Comparison of ENCODE assay signal across 8 mouse cellular contexts in the genomic region with DNA sequence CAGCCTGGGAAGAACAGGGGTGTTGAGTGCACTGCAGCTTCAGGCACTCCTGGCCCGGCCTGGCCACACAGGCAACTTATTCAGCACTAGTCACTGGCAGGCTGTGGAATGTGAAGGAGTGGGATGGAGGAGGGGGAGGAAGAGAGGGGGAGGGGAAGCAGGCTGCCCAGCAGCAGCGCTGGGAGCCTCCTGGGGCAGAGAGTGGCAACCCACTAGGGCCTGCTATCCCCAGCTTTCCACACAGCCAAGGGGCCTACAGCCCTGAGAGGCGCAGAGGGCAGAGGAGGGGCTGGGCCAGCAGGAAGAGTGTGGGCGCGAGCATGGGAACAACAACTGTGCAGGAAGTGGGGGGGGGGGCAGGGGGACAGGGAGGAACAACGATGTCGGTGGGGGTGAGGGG. TPM values are rescaled to one million over a fixed set of nuclear protein-coding genes. Genes with fewer than 3 reads are reported as not detected.
DNase-seq lines count a peak whose midpoint lies in the region; ATAC-seq and TF ChIP-seq lines count a peak whose summit lies in the region.

No protein-coding gene starts in this region.

- no peak for TF ChIP-seq CTCF in brain, embryonic 14.5 days (IDR thresholded peaks at IDR 0.05; ENCODE audit: borderline replicate concordance, extremely low read depth, insufficient read depth, insufficient read length)
- TF ChIP-seq CTCF in liver, embryonic 14.5 days (IDR thresholded peaks at IDR 0.05; ENCODE audit: low read depth): no peak

- H3K36me3 ChIP-seq in liver, embryonic 14.5 days (replicated peaks; ENCODE audit: control insufficient read depth, insufficient read depth, low read depth): no peaks in the 10 kb centered on the region; the same call in 1 of the 2 replicates
- peaks cover 41% of the 10 kb centered on the region for H3K36me3 ChIP-seq in neural tube, embryonic 13.5 days

- peak; percentile 65 for DNase-seq in CD4-positive, CD25-positive, alpha-beta regulatory T cell, adult 2 months (ENCODE audit: low read depth, low spot score)
- peak; percentile 68 for DNase-seq in brain, embryonic 14.5 days (ENCODE audit: low read depth)
- peak; percentile 41 to 48 for DNase-seq in heart, postnatal 14 days
- no peak for DNase-seq in liver, embryonic 14.5 days (ENCODE audit: low read depth in 3 of 3, low spot score in 3 of 3)
- DNase-seq in gastrocnemius, adult 18-20 months (ENCODE audit: low spot score): no peak
- DNase-seq in adipocyte (ENCODE audit: low spot score): no peak
- no peak for DNase-seq in layer of hippocampus, postnatal 25 days (ENCODE audit: extremely low spot score in 1 of 2, low spot score in 1 of 2)

- H3K9ac ChIP-seq in liver, embryonic 14.5 days (replicated peaks): no peak overlapping the region
- peak overlapping the region; percentile 58 for H3K9ac ChIP-seq in neural tube, embryonic 13.5 days

- H3K4me2 ChIP-seq in liver, embryonic 14.5 days (ENCODE audit: low read depth): 0 out of 2 replicates have a peak overlapping the region, but pooled peaks have one; percentile 14
- H3K4me2 ChIP-seq in neural tube, embryonic 13.5 days: peak overlapping the region; percentile 22; the same call in 1 of the 2 replicates

- 0 out of 2 replicates have a peak, but pooled peaks have one; percentile 9 for ATAC-seq in liver, embryonic 14.5 days (ENCODE audit: insufficient read depth)
- ATAC-seq in neural tube, embryonic 13.5 days (ENCODE audit: low read depth): peak; percentile 25; the same call in 1 of the 2 replicates

- no peak overlapping the region for H3K27ac ChIP-seq in liver, embryonic 14.5 days
- H3K27ac ChIP-seq in neural tube, embryonic 13.5 days (replicated peaks): peak overlapping the region; percentile 74

- H3K4me3 ChIP-seq in liver, embryonic 14.5 days (ENCODE audit: insufficient read depth in 1 of 2, low read depth in 2 of 2, low read length in 2 of 2): no peak overlapping the region
- H3K4me3 ChIP-seq in neural tube, embryonic 13.5 days: no peak overlapping the region

- no peak for TF ChIP-seq POLR2A in brain, embryonic 14.5 days (IDR thresholded peaks at IDR 0.05; ENCODE audit: borderline replicate concordance, extremely low read depth, insufficient read depth, insufficient read length, poor library complexity, severe bottlenecking)

- no peaks in the 10 kb centered on the region for H3K9me3 ChIP-seq in liver, embryonic 14.5 days (ENCODE audit: control insufficient read depth, low read length)
- H3K9me3 ChIP-seq in neural tube, embryonic 13.5 days: no peaks in the 10 kb centered on the region

- H3K27me3 ChIP-seq in liver, embryonic 14.5 days (ENCODE audit: control insufficient read depth, insufficient read depth, low read length): no peaks in the 10 kb centered on the region
- H3K27me3 ChIP-seq in neural tube, embryonic 13.5 days: no peaks in the 10 kb centered on the region

- intact Hi-C loops in heart, postnatal 14 days (cut with DNase I): no loop called here

- TF ChIP-seq EP300 in liver, embryonic 14.5 days (IDR thresholded peaks at IDR 0.05; ENCODE audit: low read depth): no peak

- 28% methylated on average over 7 of the region's 7 CpGs for WGBS in liver, embryonic 14.5 days (ENCODE audit: insufficient replicate concordance)
- 12% methylated on average over 7 of the region's 7 CpGs for WGBS in neural tube, embryonic 13.5 days

- H3K4me1 ChIP-seq in liver, embryonic 14.5 days (replicated peaks; ENCODE audit: control insufficient read depth in 2 of 2, insufficient read depth in 2 of 2, low read length in 1 of 2): peaks cover 10 to 24% of the 10 kb centered on the region in 2 experiments
- H3K4me1 ChIP-seq in neural tube, embryonic 13.5 days (replicated peaks): peaks cover 50% of the 10 kb centered on the region

RNA-seq across cellular contexts. Expression of gene Frmd8, which starts 3.8 kb away (rescaled TPM):
- polyA plus RNA-seq in brain, embryonic 14.5 days (2012; rRNA removed): 18.9 and 21.3 TPM in 2 replicates
- 10 to 100 TPM; 15.6 to 15.8 TPM for total RNA-seq in heart, postnatal 14 days (2021)
- 5.9 and 6.7 TPM in 2 replicates for polyA plus RNA-seq in liver, embryonic 14.5 days (2012; rRNA removed)
- 6.6 and 8.4 TPM in 2 replicates for polyA plus RNA-seq in liver, embryonic 14.5 days (2014; fragmentation: Nextera tagmentation; extraction: Ambion mirVana)
- 21.1 and 23.3 TPM in 2 replicates for polyA plus RNA-seq in neural tube, embryonic 13.5 days (2015; fragmentation: Nextera tagmentation; extraction: Ambion mirVana)
- total RNA-seq in gastrocnemius, adult 18-20 months (2021): 1 to 10 TPM; 2.9 to 3.2 TPM
- 10 to 100 TPM; 15.6 to 15.8 TPM for total RNA-seq in layer of hippocampus, postnatal 25 days (2021)

RNA-seq across cellular contexts. Expression of gene Slc25a45, which starts 6.3 kb away (rescaled TPM):
- polyA plus RNA-seq in brain, embryonic 14.5 days (2012; rRNA removed): 2.6 and 3.5 TPM in 2 replicates
- total RNA-seq in heart, postnatal 14 days (2021): 1 to 10 TPM; 3.3 to 4.5 TPM
- 5.3 and 5.8 TPM in 2 replicates for polyA plus RNA-seq in liver, embryonic 14.5 days (2012; rRNA removed)
- 3.2 and 4.6 TPM in 2 replicates for polyA plus RNA-seq in liver, embryonic 14.5 days (2014; fragmentation: Nextera tagmentation; extraction: Ambion mirVana)
- polyA plus RNA-seq in neural tube, embryonic 13.5 days (2015; fragmentation: Nextera tagmentation; extraction: Ambion mirVana): 1.6 and 2.3 TPM in 2 replicates
- under 1 TPM; 0.59 to 0.90 TPM for total RNA-seq in gastrocnemius, adult 18-20 months (2021)
- 1 to 10 TPM; 3.1 to 3.4 TPM for total RNA-seq in layer of hippocampus, postnatal 25 days (2021)

RNA-seq across cellular contexts. Expression of gene Tigd3, which starts 22.7 kb away (rescaled TPM):
- 15.2 and 15.5 TPM in 2 replicates for polyA plus RNA-seq in brain, embryonic 14.5 days (2012; rRNA removed)
- total RNA-seq in heart, postnatal 14 days (2021): under 1 TPM; 0.79 to 0.93 TPM
- 2.2 and 2.4 TPM in 2 replicates for polyA plus RNA-seq in liver, embryonic 14.5 days (2012; rRNA removed)
- polyA plus RNA-seq in liver, embryonic 14.5 days (2014; fragmentation: Nextera tagmentation; extraction: Ambion mirVana): 1.1 TPM in 2 replicates
- 11.1 and 11.4 TPM in 2 replicates for polyA plus RNA-seq in neural tube, embryonic 13.5 days (2015; fragmentation: Nextera tagmentation; extraction: Ambion mirVana)
- total RNA-seq in gastrocnemius, adult 18-20 months (2021): under 1 TPM; 0.21 TPM
- total RNA-seq in layer of hippocampus, postnatal 25 days (2021): 1 to 10 TPM; 3.4 TPM

RNA-seq across cellular contexts. Expression of gene Dpf2, which starts 41.5 kb away (rescaled TPM):
- polyA plus RNA-seq in brain, embryonic 14.5 days (2012; rRNA removed): 180 and 231 TPM in 2 replicates
- 100 to 1,000 TPM; 101 TPM for total RNA-seq in heart, postnatal 14 days (2021)
- 35.3 and 36.0 TPM in 2 replicates for polyA plus RNA-seq in liver, embryonic 14.5 days (2012; rRNA removed)
- 45.1 and 54.5 TPM in 2 replicates for polyA plus RNA-seq in liver, embryonic 14.5 days (2014; fragmentation: Nextera tagmentation; extraction: Ambion mirVana)
- polyA plus RNA-seq in neural tube, embryonic 13.5 days (2015; fragmentation: Nextera tagmentation; extraction: Ambion mirVana): 117 and 135 TPM in 2 replicates
- total RNA-seq in gastrocnemius, adult 18-20 months (2021): 10 to 100 TPM; 76.3 to 85.1 TPM
- 10 to 100 TPM; 82.5 to 95.6 TPM for total RNA-seq in layer of hippocampus, postnatal 25 days (2021)

RNA-seq across cellular contexts. Expression of gene Cdc42ep2, which starts 53.3 kb away (rescaled TPM):
- polyA plus RNA-seq in brain, embryonic 14.5 days (2012; rRNA removed): 11.7 and 13.7 TPM in 2 replicates
- 10 to 100 TPM in 1 of 2 experiments, 1 to 10 TPM in 1; 9.9 to 12.0 TPM for total RNA-seq in heart, postnatal 14 days (2021)
- 2.2 and 2.3 TPM in 2 replicates for polyA plus RNA-seq in liver, embryonic 14.5 days (2012; rRNA removed)
- 1.6 and 2.1 TPM in 2 replicates for polyA plus RNA-seq in liver, embryonic 14.5 days (2014; fragmentation: Nextera tagmentation; extraction: Ambion mirVana)
- 11.8 and 13.5 TPM in 2 replicates for polyA plus RNA-seq in neural tube, embryonic 13.5 days (2015; fragmentation: Nextera tagmentation; extraction: Ambion mirVana)
- 10 to 100 TPM in 1 of 2 experiments, 1 to 10 TPM in 1; 8.9 to 11.2 TPM for total RNA-seq in gastrocnemius, adult 18-20 months (2021)
- 1 to 10 TPM; 6.3 to 6.4 TPM for total RNA-seq in layer of hippocampus, postnatal 25 days (2021)

Comparison
In these comparisons a context has a peak if more than half of its experiments do, and no peak if none do; other contexts are left out.
1. DNase-seq: peak in CD4-positive, CD25-positive, alpha-beta regulatory T cell, adult 2 months (single experiment), brain, embryonic 14.5 days (single experiment) and heart, postnatal 14 days (2 of 2); none in liver, embryonic 14.5 days (0 of 3), gastrocnemius, adult 18-20 months (single experiment), adipocyte (single experiment) and layer of hippocampus, postnatal 25 days (0 of 2).